Mouse (Mus musculus): ENCODE measurements around the gene Mymk. TPM values are rescaled to one million over a fixed set of nuclear protein-coding genes. Genes with fewer than 3 reads are reported as not detected.
A peak's percentile ranks its signal among the peaks of the same experiment; 100 is the strongest.

Mymk gene
- polyA plus RNA-seq, 1 experiment: 1,410 TPM

GRCm38 (mm10) chr2:27097776-27098175, 25.8 kb upstream of the Mymk start:
- peak overlapping the region; percentile 79 for H3K4me2 ChIP-seq (ENCODE audit: low read depth)
- no peaks in the 10 kb centered on the region for H3K27me3 ChIP-seq (ENCODE audit: control insufficient read depth, insufficient read depth, insufficient read length)
- H3ac ChIP-seq (ENCODE audit: control insufficient read depth, insufficient read length): no peak overlapping the region

GRCm38 (mm10) chr2:27097241-27097656, 25.3 kb upstream of the Mymk start:
- Histone ChIP-seq H3K36me3 (ENCODE audit: control insufficient read depth, insufficient read depth) (no peaks in the 10 kb centered on the region), H3K27me3 (ENCODE audit: control insufficient read depth, insufficient read depth, insufficient read length) (no peaks in the 10 kb centered on the region), H3K4me3 (peak overlapping the region; percentile 3), H3K4me2 (ENCODE audit: low read depth) (peak overlapping the region; percentile 79), H3K79me2 (ENCODE audit: control insufficient read depth, insufficient read depth) (no peaks in the 10 kb centered on the region), H3ac (ENCODE audit: control insufficient read depth, insufficient read length) (no peak overlapping the region)
- TF ChIP-seq USF1 (IDR thresholded peaks at IDR 0.05; ENCODE audit: low read depth) (no peak), REST (IDR thresholded peaks at IDR 0.05; ENCODE audit: insufficient read depth, insufficient read length) (no peak), MAX (IDR thresholded peaks at IDR 0.05; ENCODE audit: low read depth) (no peak), MYOD1 (IDR thresholded peaks at IDR 0.05; ENCODE audit: control insufficient read depth in 1 of 3, insufficient read length in 2 of 3, low read depth in 2 of 3) (no peak), TCF12 (IDR thresholded peaks at IDR 0.05; ENCODE audit: insufficient read depth, poor library complexity, severe bottlenecking) (no peak)

More at GRCm38 (mm10) chr2:27097776-27098175, 25.8 kb upstream of the Mymk start:
- Histone ChIP-seq H3K36me3 (ENCODE audit: control insufficient read depth, insufficient read depth) (no peaks in the 10 kb centered on the region), H3K4me3 (no peak overlapping the region), H3K79me2 (ENCODE audit: control insufficient read depth, insufficient read depth) (no peaks in the 10 kb centered on the region)
- TF ChIP-seq TCF12 (IDR thresholded peaks at IDR 0.05; ENCODE audit: insufficient read depth, poor library complexity, severe bottlenecking) (no peak), TCF3 (IDR thresholded peaks at IDR 0.05; ENCODE audit: insufficient read length, low read depth) (no peak), SRF (IDR thresholded peaks at IDR 0.05; ENCODE audit: control insufficient read depth, insufficient read length, low read depth) (no peak), POLR2AphosphoS2 (IDR thresholded peaks at IDR 0.05; ENCODE audit: insufficient read length, low read depth) (no peak), USF1 (IDR thresholded peaks at IDR 0.05; ENCODE audit: low read depth) (no peak), MAX (IDR thresholded peaks at IDR 0.05; ENCODE audit: low read depth) (no peak), REST (IDR thresholded peaks at IDR 0.05; ENCODE audit: insufficient read depth, insufficient read length) (no peak), E2F4 (IDR thresholded peaks at IDR 0.05; ENCODE audit: insufficient read depth) (no peak), POLR2A (IDR thresholded peaks at IDR 0.05; ENCODE audit: insufficient read length, low read depth) (no peak), MYOG (IDR thresholded peaks at IDR 0.05; ENCODE audit: control insufficient read depth in 1 of 3, insufficient read depth in 1 of 3, insufficient read length in 2 of 3, low read depth in 2 of 3) (no peak), MYOD1 (IDR thresholded peaks at IDR 0.05; ENCODE audit: control insufficient read depth in 1 of 3, insufficient read length in 2 of 3, low read depth in 2 of 3) (no peak), CEBPB (IDR thresholded peaks at IDR 0.05; ENCODE audit: insufficient read depth, poor library complexity, severe bottlenecking) (no peak)

- Histone ChIP-seq H3K4me2 (ENCODE audit: low read depth) (peak overlapping the region; percentile 79), H3K79me2 (ENCODE audit: control insufficient read depth, insufficient read depth) (no peaks in the 10 kb centered on the region), H3ac (ENCODE audit: control insufficient read depth, insufficient read length) (no peak overlapping the region), H3K27me3 (ENCODE audit: control insufficient read depth, insufficient read depth, insufficient read length) (no peaks in the 10 kb centered on the region), H3K4me3 (peak overlapping the region; percentile 3), H3K36me3 (ENCODE audit: control insufficient read depth, insufficient read depth) (no peaks in the 10 kb centered on the region)
- TF ChIP-seq REST (IDR thresholded peaks at IDR 0.05; ENCODE audit: insufficient read depth, insufficient read length) (no peak), MYOD1 (IDR thresholded peaks at IDR 0.05; ENCODE audit: control insufficient read depth in 1 of 3, insufficient read length in 2 of 3, low read depth in 2 of 3) (no peak), TCF3 (IDR thresholded peaks at IDR 0.05; ENCODE audit: insufficient read length, low read depth) (no peak), USF1 (IDR thresholded peaks at IDR 0.05; ENCODE audit: low read depth) (no peak), MAX (IDR thresholded peaks at IDR 0.05; ENCODE audit: low read depth) (no peak), E2F4 (IDR thresholded peaks at IDR 0.05; ENCODE audit: insufficient read depth) (no peak), TCF12 (IDR thresholded peaks at IDR 0.05; ENCODE audit: insufficient read depth, poor library complexity, severe bottlenecking) (no peak), POLR2A (IDR thresholded peaks at IDR 0.05; ENCODE audit: insufficient read length, low read depth) (no peak)
Observed at GRCm38 (mm10) chr2:27096341-27096981, 24.5 kb upstream of the Mymk start.

DNA sequence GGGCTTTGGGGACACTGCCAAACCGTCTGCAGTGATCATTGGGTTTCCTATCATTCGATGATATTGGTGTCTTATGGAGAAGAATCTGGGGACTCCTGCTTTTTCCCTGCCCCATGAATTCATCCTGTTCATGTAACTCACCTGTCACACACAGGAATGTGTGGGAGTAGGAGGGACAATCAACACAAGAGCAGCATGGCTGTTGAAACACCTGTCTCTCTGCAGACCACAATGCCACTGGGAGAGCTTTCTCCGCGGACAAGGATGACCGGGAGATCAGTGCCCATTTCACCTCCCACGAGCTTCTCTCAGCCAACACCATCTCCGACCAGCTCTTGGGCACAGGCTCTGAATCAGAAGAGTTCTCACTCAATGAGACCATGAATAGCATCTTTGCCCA, 23.2 kb upstream of the Mymk start:
- no peak overlapping the region for H3ac ChIP-seq (ENCODE audit: control insufficient read depth, insufficient read length)
- TF ChIP-seq TCF3 (IDR thresholded peaks at IDR 0.05; ENCODE audit: insufficient read length, low read depth): no peak
- TF ChIP-seq POLR2A (IDR thresholded peaks at IDR 0.05; ENCODE audit: insufficient read length, low read depth): no peak
- peak in 1 of 3 experiments; percentile 73 for TF ChIP-seq MYOG (IDR thresholded peaks at IDR 0.05; ENCODE audit: control insufficient read depth in 1 of 3, insufficient read depth in 1 of 3, insufficient read length in 2 of 3, low read depth in 2 of 3)
- TF ChIP-seq E2F4 (IDR thresholded peaks at IDR 0.05; ENCODE audit: insufficient read depth): no peak
- no peak for TF ChIP-seq TCF12 (IDR thresholded peaks at IDR 0.05; ENCODE audit: insufficient read depth, poor library complexity, severe bottlenecking)
- no peak for TF ChIP-seq REST (IDR thresholded peaks at IDR 0.05; ENCODE audit: insufficient read depth, insufficient read length)
- no peak for TF ChIP-seq POLR2AphosphoS2 (IDR thresholded peaks at IDR 0.05; ENCODE audit: insufficient read length, low read depth)
- TF ChIP-seq SRF (IDR thresholded peaks at IDR 0.05; ENCODE audit: control insufficient read depth, insufficient read length, low read depth): no peak
- no peak for TF ChIP-seq CEBPB (IDR thresholded peaks at IDR 0.05; ENCODE audit: insufficient read depth, poor library complexity, severe bottlenecking)
- no peak for TF ChIP-seq MAX (IDR thresholded peaks at IDR 0.05; ENCODE audit: low read depth)
- TF ChIP-seq USF1 (IDR thresholded peaks at IDR 0.05; ENCODE audit: low read depth): no peak
- peak in 2 of 3 experiments; percentile 75 to 93 for TF ChIP-seq MYOD1 (IDR thresholded peaks at IDR 0.05; ENCODE audit: control insufficient read depth in 1 of 3, insufficient read length in 2 of 3, low read depth in 2 of 3)
- no peaks in the 10 kb centered on the region for H3K36me3 ChIP-seq (ENCODE audit: control insufficient read depth, insufficient read depth)
- H3K4me2 ChIP-seq (ENCODE audit: low read depth): no peak overlapping the region
- no peak overlapping the region for H3K4me3 ChIP-seq
- H3K79me2 ChIP-seq (ENCODE audit: control insufficient read depth, insufficient read depth): no peaks in the 10 kb centered on the region
- no peaks in the 10 kb centered on the region for H3K27me3 ChIP-seq (ENCODE audit: control insufficient read depth, insufficient read depth, insufficient read length)

GRCm38 (mm10) chr2:27089238-27089637, 17.3 kb upstream of the Mymk start:
- no peak overlapping the region for H3ac ChIP-seq (ENCODE audit: control insufficient read depth, insufficient read length)
- no peak overlapping the region for H3K4me3 ChIP-seq
- no peaks in the 10 kb centered on the region for H3K79me2 ChIP-seq (ENCODE audit: control insufficient read depth, insufficient read depth)
- no peak overlapping the region for H3K4me2 ChIP-seq (ENCODE audit: low read depth)
- TF ChIP-seq E2F4 (IDR thresholded peaks at IDR 0.05; ENCODE audit: insufficient read depth) (no peak), USF1 (IDR thresholded peaks at IDR 0.05; ENCODE audit: low read depth) (no peak), POLR2A (IDR thresholded peaks at IDR 0.05; ENCODE audit: insufficient read length, low read depth) (no peak), REST (IDR thresholded peaks at IDR 0.05; ENCODE audit: insufficient read depth, insufficient read length) (no peak), MAX (IDR thresholded peaks at IDR 0.05; ENCODE audit: low read depth) (no peak), POLR2AphosphoS2 (IDR thresholded peaks at IDR 0.05; ENCODE audit: insufficient read length, low read depth) (no peak), MYOG (IDR thresholded peaks at IDR 0.05; ENCODE audit: control insufficient read depth in 1 of 3, insufficient read depth in 1 of 3, insufficient read length in 2 of 3, low read depth in 2 of 3) (no peak), TCF3 (IDR thresholded peaks at IDR 0.05; ENCODE audit: insufficient read length, low read depth) (no peak), MYOD1 (IDR thresholded peaks at IDR 0.05; ENCODE audit: control insufficient read depth in 1 of 3, insufficient read length in 2 of 3, low read depth in 2 of 3) (no peak), CEBPB (IDR thresholded peaks at IDR 0.05; ENCODE audit: insufficient read depth, poor library complexity, severe bottlenecking) (no peak)
- H3K27me3 ChIP-seq (ENCODE audit: control insufficient read depth, insufficient read depth, insufficient read length): no peaks in the 10 kb centered on the region
- no peaks in the 10 kb centered on the region for H3K36me3 ChIP-seq (ENCODE audit: control insufficient read depth, insufficient read depth)
